Mouse (Mus musculus) MN1 (cell line): ENCODE data around the gene Epha8.

Source experiments
- DNase-seq: peaks from one replicate; pipeline ENCODE4 v3.0.0-alpha.2; 2016; ENCODE audit warnings: low spot score

The Epha8 gene

GRCm38 (mm10) chr4:136954562-136954961 is 2.1 kb downstream of the Epha8 start:
- DNase-seq: no peak

DNA sequence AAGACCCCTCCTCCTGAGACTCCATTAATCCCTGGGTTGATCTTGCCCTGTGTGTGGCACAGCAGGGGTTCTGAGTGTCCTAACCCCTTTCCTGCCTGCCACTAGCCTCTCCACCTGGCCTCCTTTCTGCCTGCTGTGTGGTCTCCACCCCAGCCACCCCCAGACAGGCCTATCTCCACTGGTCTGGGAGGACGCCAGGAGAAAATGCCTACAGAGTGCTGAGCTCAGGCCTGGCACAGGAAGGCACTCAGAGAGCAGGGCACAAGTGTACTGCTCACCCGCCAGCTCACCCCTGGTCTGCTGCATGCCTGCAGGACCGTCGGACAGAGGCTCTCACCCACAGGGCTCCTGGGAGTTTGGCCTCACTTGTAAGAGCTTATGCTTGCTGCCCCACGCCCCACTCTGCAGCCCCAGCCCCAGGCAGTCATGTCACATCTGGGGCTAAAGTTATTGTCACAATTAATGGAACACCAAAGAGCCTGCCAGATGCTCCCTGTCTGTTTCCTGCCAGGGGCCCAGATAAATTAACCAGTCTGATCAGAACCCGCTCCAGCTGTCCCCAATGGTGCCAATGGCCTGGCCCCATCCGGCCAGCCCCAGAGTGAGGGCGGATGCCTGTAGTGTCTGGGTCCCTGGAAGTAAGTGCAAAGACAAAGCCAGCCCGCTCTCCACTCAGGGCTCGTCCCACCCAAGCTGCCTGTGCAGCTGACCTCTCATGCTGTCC is 7.2 kb downstream of the Epha8 start:
- peak; percentile 92 for DNase-seq

DNA sequence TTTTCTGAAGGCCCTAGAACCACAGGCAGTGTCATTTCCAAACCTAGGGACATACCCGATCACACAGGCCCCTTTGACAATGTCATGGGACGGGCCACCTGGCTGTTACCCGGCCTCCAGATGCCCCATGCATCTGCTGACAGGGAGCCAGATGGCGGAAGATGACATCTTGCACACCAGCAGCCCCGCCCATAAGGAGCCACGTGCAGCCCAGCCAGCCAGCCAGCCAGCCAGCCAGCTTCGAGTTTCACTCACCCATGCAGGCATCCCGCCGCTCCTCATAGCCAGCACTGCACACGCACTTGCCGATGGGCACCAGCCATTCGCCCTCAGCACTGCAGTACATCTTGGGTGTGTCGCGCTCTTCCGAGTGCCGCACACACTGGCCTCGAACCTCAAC is 11.2 kb downstream of the Epha8 start:
- peak; percentile 92 for DNase-seq

GRCm38 (mm10) chr4:136944558-136945350 is 11.9 kb downstream of the Epha8 start:
- DNase-seq: peak; percentile 58

DNA sequence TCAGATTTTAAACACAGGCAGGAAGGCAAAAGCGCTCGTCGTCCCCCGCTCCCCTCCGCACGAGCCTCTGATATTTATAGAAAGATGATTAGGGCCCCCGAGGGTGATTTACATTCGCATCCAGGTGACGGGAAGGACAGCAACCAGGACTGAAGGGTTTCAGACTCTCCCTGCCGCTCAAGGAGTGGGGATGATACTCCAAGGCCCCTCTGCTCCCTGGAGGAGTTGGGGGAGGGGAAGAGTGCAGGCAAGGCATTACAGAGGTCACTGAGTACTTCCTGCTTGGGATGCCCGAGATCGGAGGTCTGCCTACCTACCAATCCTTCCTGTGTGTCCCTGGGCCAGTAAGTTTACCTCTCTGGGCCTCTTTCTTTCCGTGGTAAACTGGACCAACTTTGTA is 13.4 kb downstream of the Epha8 start:
- DNase-seq: no peak

DNA sequence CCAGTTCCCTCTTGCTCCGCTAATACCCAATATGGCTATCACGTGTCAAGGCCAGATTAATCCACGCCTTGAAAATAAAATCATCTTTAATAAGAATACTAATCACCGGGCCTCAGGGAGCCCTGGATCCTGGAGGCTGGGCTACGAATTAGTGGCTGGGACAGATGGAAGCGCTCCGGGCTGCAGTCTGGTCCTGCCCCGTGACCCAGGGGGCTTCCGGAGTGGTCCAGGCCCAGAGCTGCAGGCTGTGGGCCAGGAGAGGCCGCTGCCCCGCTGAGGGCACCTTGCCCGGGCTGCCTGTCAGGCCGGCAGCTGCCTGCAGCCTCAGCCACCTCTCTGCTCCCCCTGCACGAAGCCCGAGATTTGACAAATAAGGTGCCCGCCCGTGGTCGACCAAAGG is 13.9 kb downstream of the Epha8 start:
- peak; percentile 50 for DNase-seq

GRCm38 (mm10) chr4:136937935-136938334 is 18.7 kb downstream of the Epha8 start:
- DNase-seq: no peak

DNA sequence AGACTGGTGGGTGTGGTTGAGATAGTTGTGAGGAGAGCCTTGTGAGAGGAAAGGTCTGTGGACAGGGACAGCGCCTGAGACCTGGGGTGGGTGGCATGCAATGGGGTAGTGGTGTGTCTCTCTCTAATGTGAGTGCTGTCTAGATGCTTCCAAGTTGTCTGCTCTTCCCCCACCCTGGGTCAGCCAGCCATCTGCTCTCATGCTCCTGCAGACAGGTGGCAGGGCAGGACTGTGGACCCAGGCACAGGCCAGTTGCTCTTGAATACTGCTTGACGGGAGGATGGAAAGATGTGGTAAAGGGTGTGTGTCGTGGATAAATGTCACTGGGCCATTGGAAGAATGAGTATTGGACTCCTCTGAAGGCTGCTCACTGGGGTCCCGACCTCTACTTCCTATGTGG is 19.3 kb downstream of the Epha8 start:
- DNase-seq: no peak

DNA sequence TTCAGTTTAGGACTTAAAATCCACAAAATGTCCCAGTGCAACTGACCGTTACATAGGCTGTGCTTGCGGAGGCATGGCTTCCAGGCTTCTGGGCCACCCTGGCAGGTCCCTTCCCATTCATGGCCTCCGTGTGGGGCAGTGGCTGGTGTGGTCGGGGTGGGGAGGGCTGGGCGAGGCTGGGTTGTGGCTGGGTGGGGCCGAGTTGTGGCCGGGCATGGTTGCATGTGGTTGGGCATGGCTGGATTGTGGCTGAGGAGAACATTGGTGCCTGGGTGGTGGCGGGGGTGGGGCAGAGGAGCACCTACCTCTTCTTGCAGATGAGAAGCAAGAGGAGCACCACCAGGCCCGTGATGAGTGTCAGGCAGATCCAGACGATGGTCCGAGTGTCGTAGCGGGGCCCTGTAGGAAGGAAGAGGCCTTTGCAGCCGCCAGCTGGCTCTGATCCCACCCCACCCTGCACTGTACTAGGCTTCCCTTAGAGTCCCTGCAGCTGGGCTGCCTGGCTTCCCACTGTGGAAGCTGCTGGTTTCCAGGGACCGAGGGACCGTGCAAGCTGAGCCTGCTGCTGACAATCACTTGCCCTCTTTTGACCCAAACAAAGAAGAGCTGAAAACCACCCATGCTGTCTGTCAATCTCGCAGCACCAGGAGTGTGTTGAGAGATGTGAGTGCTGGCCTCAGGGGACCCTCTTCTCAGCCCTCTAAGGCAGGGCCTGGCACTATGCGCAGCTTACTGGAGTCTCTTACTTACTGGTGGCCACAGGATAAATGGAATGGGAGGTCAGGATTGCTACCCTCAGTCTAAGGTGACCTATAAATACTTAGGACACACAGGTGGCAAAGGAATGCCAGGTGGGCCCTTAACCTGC is 21.6 kb downstream of the Epha8 start:
- DNase-seq: no peak

DNA sequence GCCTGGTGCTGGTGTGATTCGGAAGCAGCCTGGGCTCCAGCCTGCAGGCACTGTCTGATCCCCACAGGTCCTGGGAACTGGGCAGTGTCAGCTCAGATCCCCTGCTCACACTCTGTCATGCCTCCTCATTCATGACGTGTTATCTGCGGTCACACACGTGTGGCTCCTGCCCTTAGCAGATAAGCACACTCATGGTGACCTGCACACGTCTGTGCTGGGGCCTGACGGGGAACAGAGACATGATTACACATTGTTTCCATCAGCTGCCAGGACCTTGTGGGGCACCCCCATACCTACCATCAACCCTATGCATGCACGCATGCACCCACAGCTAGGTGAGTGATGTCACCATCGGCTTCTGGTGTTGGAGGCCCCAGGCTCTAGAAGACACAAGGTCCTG is 26.1 kb downstream of the Epha8 start:
- no peak for DNase-seq

DNA sequence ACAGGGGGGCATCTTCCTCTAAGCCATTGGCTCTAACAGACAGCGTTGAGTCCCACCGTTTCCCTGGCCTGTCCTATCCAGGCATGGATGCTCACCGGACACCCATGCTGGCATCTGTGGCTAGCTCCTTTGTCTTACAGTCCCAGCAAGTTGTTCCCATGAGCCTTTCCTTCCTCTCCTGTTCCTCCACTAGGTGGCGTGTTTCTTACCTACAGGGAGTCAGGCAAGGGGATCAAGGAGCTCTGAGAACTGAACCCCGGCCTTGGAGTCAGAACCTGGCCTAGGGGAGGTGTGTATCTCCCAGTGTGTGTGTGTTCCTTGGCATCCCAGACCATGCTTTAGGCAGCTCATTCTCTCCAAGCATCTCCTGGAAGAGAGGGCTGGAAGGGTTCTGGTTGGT is 27.7 kb downstream of the Epha8 start:
- DNase-seq: peak; percentile 84

GRCm38 (mm10) chr4:136925804-136926203 is 30.8 kb downstream of the Epha8 start:
- DNase-seq: no peak

DNA sequence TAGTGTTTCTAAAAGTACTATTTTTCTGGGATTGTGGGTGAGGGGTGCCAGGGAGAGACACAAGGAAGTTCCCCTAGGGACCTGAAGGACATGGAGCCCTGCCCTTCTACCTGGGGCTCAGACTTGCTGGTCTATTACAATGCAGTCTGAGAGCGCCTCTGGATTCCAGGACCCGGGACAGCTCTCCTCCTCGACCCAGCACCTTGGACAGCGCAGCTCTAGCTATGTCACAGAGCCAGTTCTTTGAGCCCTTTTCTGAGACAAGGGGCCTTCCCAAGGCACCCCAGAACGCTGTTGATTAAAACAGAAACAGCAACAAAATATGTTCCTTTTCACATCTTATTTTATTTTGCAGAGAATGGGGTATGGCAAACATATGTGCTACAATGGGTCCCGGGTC is 32.1 kb downstream of the Epha8 start:
- no peak for DNase-seq

- DNase-seq: no peak
Observed at GRCm38 (mm10) chr4:136919526-136919925, 37.1 kb downstream of the Epha8 start.

DNA sequence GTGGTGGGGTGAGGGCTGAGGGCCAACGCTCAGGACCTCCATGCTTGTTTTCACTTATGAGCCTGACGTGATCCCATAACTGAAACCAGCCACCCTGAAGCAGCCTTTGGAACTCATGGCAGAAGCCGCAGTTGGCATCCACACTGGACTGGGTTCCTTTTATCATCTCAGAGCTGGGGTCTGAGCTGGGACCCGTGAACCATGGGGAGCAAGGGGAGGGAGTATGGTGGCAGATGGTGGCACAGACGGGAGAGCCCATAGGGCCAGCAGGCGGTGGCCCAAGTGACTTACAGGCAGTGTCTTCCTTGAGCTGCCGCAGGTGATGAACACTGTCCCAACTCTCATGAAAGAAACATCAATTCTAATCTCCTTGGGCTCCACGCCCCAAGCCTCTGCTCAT is 37.8 kb downstream of the Epha8 start:
- DNase-seq: no peak

GRCm38 (mm10) chr4:136917165-136917524 is 39.5 kb downstream of the Epha8 start:
- DNase-seq: no peak

GRCm38 (mm10) chr4:136916359-136917164 is 40.1 kb downstream of the Epha8 start:
- peak; percentile 60 for DNase-seq

DNA sequence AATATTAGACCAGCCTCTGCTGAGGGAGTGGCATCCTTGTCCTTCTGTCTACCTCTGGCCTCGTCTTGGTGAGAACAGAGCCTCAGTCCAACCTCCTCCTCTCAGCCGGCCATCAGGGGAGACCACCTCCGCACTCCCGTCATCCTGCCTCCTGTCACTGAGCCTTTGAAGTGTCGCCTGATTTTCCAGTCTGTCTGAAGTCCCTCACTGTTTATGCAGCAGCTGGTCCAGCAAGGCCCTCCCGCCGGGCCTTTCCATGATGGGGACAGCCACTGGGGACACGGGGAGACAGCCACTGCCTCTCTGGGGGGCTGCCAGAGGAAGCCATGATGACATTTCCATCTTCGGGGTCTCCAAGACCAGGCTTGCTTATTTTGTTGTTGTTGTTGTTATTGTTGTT is 43.8 kb downstream of the Epha8 start:
- DNase-seq: no peak

- no peak for DNase-seq
Observed at GRCm38 (mm10) chr4:136911804-136912203, 44.8 kb downstream of the Epha8 start.

DNA sequence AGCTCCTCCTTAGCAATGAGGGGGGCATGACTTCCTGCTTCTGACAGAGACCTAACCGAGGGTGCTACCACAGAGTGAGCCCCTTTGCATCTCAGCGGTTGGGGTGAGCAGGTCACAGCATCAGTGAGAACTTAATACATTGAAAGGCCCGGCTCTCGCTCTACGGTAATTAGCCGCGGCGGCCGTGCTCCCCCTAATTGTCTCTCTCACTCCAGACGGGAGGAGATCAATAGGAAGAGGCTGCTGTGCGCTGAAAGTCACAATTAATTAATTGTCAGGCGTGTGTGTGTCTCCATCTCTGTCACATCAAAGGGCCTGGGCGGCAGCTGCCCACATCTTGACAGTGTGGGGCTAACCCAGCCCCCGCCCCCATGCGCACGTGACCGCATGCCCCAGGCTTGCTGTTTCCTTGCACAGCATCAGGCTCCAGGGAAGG is 45.4 kb downstream of the Epha8 start:
- DNase-seq: peak; percentile 48

- DNase-seq: no peak
Observed at GRCm38 (mm10) chr4:136907809-136908208, 48.8 kb downstream of the Epha8 start.

- DNase-seq: no peak
Observed at GRCm38 (mm10) chr4:136907033-136907432, 49.6 kb downstream of the Epha8 start.
